Mouse (Mus musculus) heart, postnatal 0 days (tissue): ENCODE measurements around the gene Olfr488.

Experiments used
- CTCF ChIP-seq: IDR thresholded peaks from 2 replicates; pipeline ENCODE4 v1.5.1; 2016; ENCODE audit warnings: antibody characterized with exemption, control low read depth, low read depth
- EP300 ChIP-seq: IDR thresholded peaks from 2 replicates; pipeline ENCODE4 v1.6.1; 2016; ENCODE audit warnings: antibody characterized with exemption, low read depth

GRCm38 (mm10) chr7:108288834-108289233, 30.7 kb upstream of the Olfr488 start, which contains the start of gene Olfr490:
- TF ChIP-seq CTCF (no peak), EP300 (no peak)
